Mouse (Mus musculus) heart, postnatal 0 days (tissue): ENCODE results near the gene Alg9. TPM values are rescaled to one million over a fixed set of nuclear protein-coding genes. Genes with fewer than 3 reads are reported as not detected.

Experiments
- ATAC-seq: fragments of 200-750 bp; cut with Nextera tagmentation; 2 replicates; pipeline ENCODE4 v1.8.0; 2017; ENCODE audit warnings: low read depth, moderate number of reproducible peaks, moderate library complexity; ENCODE audit not compliant: insufficient read depth
- DNase-seq: peaks from one replicate; pipeline ENCODE4 v3.0.0-alpha.2; 2016; ENCODE audit warnings: low spot score
- H3K27ac ChIP-seq: fragments of 300-500 bp; sonication (generic); 2 replicates; pipeline ENCODE4 v1.5.1; 2014; ENCODE audit warnings: low read depth, mild to moderate bottlenecking
- H3K27me3 ChIP-seq: fragments of 300-500 bp; sonication (generic); 2 replicates; pipeline ENCODE4 v1.6.1; 2014; ENCODE audit warnings: low read length, mixed read lengths; ENCODE audit not compliant: control insufficient read depth, insufficient read depth
- H3K36me3 ChIP-seq: fragments of 300-500 bp; sonication (generic); replicated peaks from 2 replicates; pipeline ENCODE4 v1.6.1; 2014; ENCODE audit warnings: low read length, mixed read lengths; ENCODE audit not compliant: control insufficient read depth, insufficient read depth
- H3K4me1 ChIP-seq: fragments of 300-500 bp; sonication (generic); 2 replicates; pipeline ENCODE4 v1.6.1; 2014; ENCODE audit warnings: antibody characterized with exemption; ENCODE audit not compliant: control insufficient read depth, insufficient read depth
- H3K4me2 ChIP-seq: fragments of 300-500 bp; sonication (generic); 2 replicates; pipeline ENCODE4 v1.6.1; 2014; ENCODE audit warnings: low read depth, mild to moderate bottlenecking, low read length, moderate library complexity
- H3K4me3 ChIP-seq: fragments of 300-500 bp; sonication (generic); 2 replicates; pipeline ENCODE4 v1.5.1; 2014; ENCODE audit warnings: low read depth, low read length
- H3K9ac ChIP-seq: fragments of 300-500 bp; sonication (generic); replicated peaks from 2 replicates; pipeline ENCODE4 v1.6.1; 2014; ENCODE audit warnings: low read depth, low read length, mixed read lengths
- H3K9me3 ChIP-seq: fragments of 300-500 bp; sonication (generic); replicated peaks from 2 replicates; pipeline ENCODE4 v1.6.1; 2016; ENCODE audit warnings: low read length; ENCODE audit not compliant: control insufficient read depth
- CTCF ChIP-seq: IDR thresholded peaks from 2 replicates; pipeline ENCODE4 v1.5.1; 2016; ENCODE audit warnings: antibody characterized with exemption, control low read depth, low read depth
- EP300 ChIP-seq: IDR thresholded peaks from 2 replicates; pipeline ENCODE4 v1.6.1; 2016; ENCODE audit warnings: antibody characterized with exemption, low read depth
- WGBS: fragments of 180-500 bp; shearing (Covaris S2); extraction: QIAGEN DNeasy Blood & Tissue Kit; methylation state at CpG from one replicate; pipeline ENCODE4 v1.1.7; 2014; 5-methylcytosine and 5-hydroxymethylcytosine counted together
- polyA plus RNA-seq: library from polyadenylated mRNA; unstranded; fragments of >200 nt; fragmentation: Nextera tagmentation; extraction: Ambion mirVana; gene quantifications from 2 replicates; pipeline ENCODE4 v1.2.1, GENCODE M21; 2015
- total RNA-seq: library from RNA; depleted of rRNA; stranded (reverse); fragments of >200 nt; gene quantifications from 2 replicates; pipeline ENCODE4 v1.2.3, GENCODE M21; 2014; ENCODE audit warnings: low replicate concordance

Alg9 gene
- total and polyA plus RNA-seq, 2 experiments from 2014 or later, result 11.4 to 23.9 TPM

DNA sequence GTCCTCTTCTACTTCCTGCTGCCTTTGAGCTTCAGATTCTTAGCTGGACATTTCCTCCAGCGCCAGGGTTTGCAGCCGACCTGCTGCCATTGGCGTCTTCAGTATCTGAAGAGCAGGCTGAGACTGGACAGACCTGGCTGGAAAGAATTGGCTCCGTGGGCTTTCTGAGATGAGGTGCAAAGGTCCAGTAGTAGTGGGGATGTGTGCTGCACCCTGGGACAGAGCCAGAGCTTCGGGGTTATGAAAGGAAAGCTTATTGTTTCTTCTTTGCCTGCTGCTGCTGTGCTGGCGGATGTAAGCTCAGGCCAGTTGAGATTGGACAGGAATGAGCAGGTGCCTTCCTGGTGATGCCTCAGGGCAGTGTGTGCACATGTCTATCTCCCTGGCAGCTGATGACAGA is 99.2 kb downstream of the Alg9 start:
- ATAC-seq (peak; percentile 17; the same call in 1 of the 2 replicates), DNase-seq (no peak)
- TF ChIP-seq CTCF (no peak), EP300 (no peak)
- Histone ChIP-seq H3K9ac (no peak overlapping the region), H3K4me1 (no peaks in the 10 kb centered on the region), H3K27me3 (no peaks in the 10 kb centered on the region), H3K4me3 (no peak overlapping the region), H3K9me3 (no peaks in the 10 kb centered on the region), H3K27ac (no peak overlapping the region), H3K4me2 (no peak overlapping the region), H3K36me3 (peaks cover 62% of the 10 kb centered on the region)
- 71% methylated on average over 6 of the region's 6 CpGs for WGBS

GRCm38 (mm10) chr9:50875470-50875869 is 100.7 kb downstream of the Alg9 start:
- Histone ChIP-seq H3K27ac (no peak overlapping the region), H3K9me3 (no peaks in the 10 kb centered on the region), H3K4me1 (no peaks in the 10 kb centered on the region), H3K36me3 (peaks cover 65% of the 10 kb centered on the region), H3K4me3 (no peak overlapping the region), H3K4me2 (no peak overlapping the region), H3K27me3 (no peaks in the 10 kb centered on the region), H3K9ac (no peak overlapping the region)
- WGBS, result 92% methylated on average over 4 of the region's 4 CpGs
- DNase-seq (no peak), ATAC-seq (no peak)
- TF ChIP-seq CTCF (no peak), EP300 (no peak)

GRCm38 (mm10) chr9:50876287-50876686 is 101.5 kb downstream of the Alg9 start:
- ATAC-seq, result no peak
- Histone ChIP-seq H3K27me3 (no peaks in the 10 kb centered on the region), H3K4me1 (no peaks in the 10 kb centered on the region), H3K9me3 (no peaks in the 10 kb centered on the region), H3K9ac (no peak overlapping the region), H3K36me3 (peaks cover 60% of the 10 kb centered on the region), H3K27ac (no peak overlapping the region), H3K4me2 (no peak overlapping the region), H3K4me3 (no peak overlapping the region)
- 96% methylated on average over 3 of the region's 3 CpGs for WGBS
- TF ChIP-seq EP300, result no peak
- TF ChIP-seq CTCF, result no peak
- DNase-seq, result no peak

DNA sequence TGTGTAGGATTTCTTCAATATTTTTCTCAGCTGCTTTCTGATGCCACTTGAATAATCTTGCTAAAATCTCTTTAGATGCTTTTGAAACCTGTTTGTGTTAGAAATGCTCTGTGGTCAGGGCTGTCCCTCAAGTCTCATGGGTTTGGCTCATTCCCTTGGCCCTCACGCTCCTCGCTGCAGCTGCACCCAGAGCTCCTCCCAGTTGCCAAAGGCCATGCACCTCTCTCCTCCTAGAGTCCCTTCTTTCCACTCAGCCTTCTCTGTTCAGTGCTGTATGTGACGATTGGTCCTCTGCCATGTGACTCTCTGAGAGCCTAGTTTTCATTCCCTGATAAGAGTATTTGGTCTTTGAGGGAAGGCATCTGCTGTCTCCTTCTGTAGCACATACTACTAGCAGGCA is 102.6 kb downstream of the Alg9 start:
- Histone ChIP-seq H3K4me3 (no peak overlapping the region), H3K27ac (no peak overlapping the region), H3K9me3 (no peaks in the 10 kb centered on the region), H3K4me1 (no peaks in the 10 kb centered on the region), H3K27me3 (no peaks in the 10 kb centered on the region), H3K9ac (no peak overlapping the region), H3K4me2 (no peak overlapping the region), H3K36me3 (peaks cover 65% of the 10 kb centered on the region)
- WGBS, result 53% methylated on average over 3 of the region's 3 CpGs
- ATAC-seq (no peak), DNase-seq (no peak)
- TF ChIP-seq EP300 (no peak), CTCF (no peak)

DNA sequence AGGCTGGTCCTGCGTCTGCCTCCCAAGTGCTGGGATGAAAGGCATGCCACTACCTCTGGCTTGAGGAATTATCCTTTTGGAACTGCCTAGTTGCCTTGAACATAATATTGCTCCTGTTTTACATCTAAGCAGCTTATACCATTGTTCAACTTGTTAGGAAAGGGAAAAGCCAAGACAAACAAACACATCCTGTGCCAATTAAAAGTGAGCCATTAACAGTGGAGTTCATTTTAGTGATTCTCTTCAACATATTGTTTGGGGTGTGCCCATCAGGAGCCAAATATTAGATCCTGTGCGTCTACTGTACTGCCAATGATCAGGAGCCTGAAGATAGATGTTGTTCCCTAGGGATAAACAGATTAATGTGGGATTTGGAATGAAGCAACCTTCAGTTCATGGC is 107.4 kb downstream of the Alg9 start:
- Histone ChIP-seq H3K4me2 (no peak overlapping the region), H3K9ac (no peak overlapping the region), H3K36me3 (peaks cover 48% of the 10 kb centered on the region), H3K9me3 (no peaks in the 10 kb centered on the region), H3K4me3 (no peak overlapping the region), H3K27ac (no peak overlapping the region), H3K4me1 (peaks cover 11% of the 10 kb centered on the region), H3K27me3 (no peaks in the 10 kb centered on the region)
- WGBS, result 76% methylated on average over 2 of the region's 2 CpGs
- no peak for TF ChIP-seq CTCF
- no peak for TF ChIP-seq EP300
- ATAC-seq, result no peak
- no peak for DNase-seq

GRCm38 (mm10) chr9:50884093-50884492 is 109.3 kb downstream of the Alg9 start:
- peaks cover 30% of the 10 kb centered on the region for H3K36me3 ChIP-seq
- no peak for DNase-seq
- peak overlapping the region; percentile 52 for H3K27ac ChIP-seq
- no peak overlapping the region for H3K9ac ChIP-seq
- H3K4me3 ChIP-seq, result no peak overlapping the region
- H3K9me3 ChIP-seq, result no peaks in the 10 kb centered on the region
- 75% methylated on average over 8 of the region's 8 CpGs for WGBS
- no peak overlapping the region for H3K4me2 ChIP-seq
- no peaks in the 10 kb centered on the region for H3K27me3 ChIP-seq
- peaks cover 11% of the 10 kb centered on the region for H3K4me1 ChIP-seq
- no peak; the same call in 1 of the 2 replicates for ATAC-seq
- no peak for TF ChIP-seq CTCF
- TF ChIP-seq EP300, result no peak
